Mouse (Mus musculus): Measurements from ENCODE around the gene Prdm1. TPM values are rescaled to one million over a fixed set of nuclear protein-coding genes. Genes with fewer than 3 reads are reported as not detected.

The Prdm1 gene
- polyA plus RNA-seq (2016; fragmentation: Nextera tagmentation; extraction: Ambion mirVana) = 2.2 and 2.3 TPM in 2 replicates

DNA sequence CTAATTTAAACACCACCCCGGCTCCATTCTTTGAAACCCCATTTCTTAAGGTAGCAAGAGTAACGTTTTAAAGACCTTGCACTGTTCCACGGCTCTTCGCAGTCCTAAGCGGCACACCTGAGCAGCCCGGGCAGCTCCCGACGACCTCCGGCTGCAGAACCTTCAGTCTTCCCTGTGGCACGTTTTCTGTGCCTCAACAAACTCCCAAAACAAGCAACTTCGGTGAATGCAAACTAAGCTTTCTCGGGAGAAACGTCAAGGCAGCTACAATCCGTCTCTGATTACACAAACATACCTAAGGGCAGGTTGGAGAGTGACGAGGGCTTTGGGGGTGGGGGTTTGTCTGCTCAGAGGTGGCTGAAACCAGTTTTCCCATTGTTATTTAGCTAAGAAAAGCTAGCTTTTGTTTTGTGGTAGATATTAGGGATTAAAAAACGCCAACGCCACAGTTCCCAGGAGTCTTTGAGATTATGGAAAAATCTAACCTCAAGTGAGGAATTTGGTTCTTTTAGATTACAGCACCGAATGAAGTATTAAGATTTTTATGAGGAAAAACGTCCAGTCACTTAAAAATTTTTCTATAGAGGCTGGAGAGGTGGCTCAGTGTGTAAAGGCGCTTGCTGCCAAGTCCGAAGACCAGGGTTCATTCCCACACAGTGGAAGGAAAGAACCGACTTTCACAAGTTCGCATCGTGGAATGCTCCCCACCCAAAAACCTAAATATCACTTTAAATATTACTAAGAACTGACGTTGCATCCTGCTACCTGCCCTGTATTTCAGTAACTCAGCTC lies at the start of gene Prdm1:
TSS of gene Prdm1 (minus strand) at position 211 of the 792 bp plus-strand sequence.
- Histone ChIP-seq H3K4me1 (peaks cover 22% of the 10 kb centered on the region), H3K27ac (replicated peaks) (peak within 1 kb of the TSS; percentile 82), H3K4me3 (peak within 1 kb of the TSS; percentile 64), H3K36me3 (replicated peaks) (no peaks in the 10 kb centered on the region), H3K9me3 (no peaks in the 10 kb centered on the region), H3K27me3 (replicated peaks; ENCODE audit: low read depth, poor library complexity, severe bottlenecking) (peaks cover 86% of the 10 kb centered on the region)
- DNase-seq (ENCODE audit: low spot score) = peak; percentile 53
- WGBS = 2% methylated on average over 25 of the region's 25 CpGs

DNA sequence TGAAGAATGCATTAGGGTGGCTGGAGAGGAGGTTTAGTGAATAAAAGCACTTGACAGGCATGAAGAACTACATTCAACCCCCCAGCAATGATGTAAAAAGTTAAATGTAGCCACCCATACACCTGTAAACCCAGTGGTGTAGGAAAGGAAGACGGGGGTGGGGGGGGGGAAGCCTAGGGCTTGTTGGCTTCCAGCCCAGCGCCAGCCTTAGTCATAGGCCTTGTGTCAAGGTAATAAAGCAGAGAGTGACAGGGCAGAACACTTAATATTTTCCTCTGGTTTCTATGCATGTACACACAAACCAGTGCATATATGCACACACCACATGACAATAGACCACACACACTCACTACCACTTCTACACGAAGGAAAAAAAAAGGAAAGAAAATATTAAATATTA lies 37.7 kb upstream of the Prdm1 start:
- 86% methylated on average over 3 of the region's 3 CpGs for WGBS
- Histone ChIP-seq H3K27me3 (replicated peaks; ENCODE audit: low read depth, poor library complexity, severe bottlenecking) (no peaks in the 10 kb centered on the region), H3K4me1 (no peaks in the 10 kb centered on the region), H3K4me3 (no peak overlapping the region), H3K9me3 (0 out of 2 replicates have a peak, but pooled peaks cover 2% of the 10 kb centered on the region), H3K36me3 (replicated peaks) (no peaks in the 10 kb centered on the region), H3K27ac (replicated peaks) (no peak overlapping the region)
- DNase-seq (ENCODE audit: low spot score) = no peak

GRCm38 (mm10) chr10:44565109-44565508 lies 36.8 kb upstream of the Prdm1 start:
- Histone ChIP-seq H3K36me3 (replicated peaks) (no peaks in the 10 kb centered on the region), H3K9me3 (0 out of 2 replicates have a peak, but pooled peaks cover 2% of the 10 kb centered on the region), H3K27ac (replicated peaks) (no peak overlapping the region), H3K27me3 (replicated peaks; ENCODE audit: low read depth, poor library complexity, severe bottlenecking) (no peaks in the 10 kb centered on the region), H3K4me1 (no peaks in the 10 kb centered on the region), H3K4me3 (no peak overlapping the region)
- DNase-seq (ENCODE audit: low spot score) = no peak
- WGBS = 89% methylated on average over 2 of the region's 2 CpGs

- WGBS = 88% methylated on average over 4 of the region's 4 CpGs
- Histone ChIP-seq H3K4me1 (no peaks in the 10 kb centered on the region), H3K4me3 (no peak overlapping the region), H3K27ac (replicated peaks) (no peak overlapping the region), H3K36me3 (replicated peaks) (no peaks in the 10 kb centered on the region), H3K27me3 (replicated peaks; ENCODE audit: low read depth, poor library complexity, severe bottlenecking) (no peaks in the 10 kb centered on the region), H3K9me3 (no peaks in the 10 kb centered on the region)
- DNase-seq (ENCODE audit: low spot score) = no peak
Measured at GRCm38 (mm10) chr10:44556845-44557244, 28.5 kb upstream of the Prdm1 start.

GRCm38 (mm10) chr10:44555317-44555716 lies 27.0 kb upstream of the Prdm1 start:
- Histone ChIP-seq H3K27me3 (replicated peaks; ENCODE audit: low read depth, poor library complexity, severe bottlenecking) (no peaks in the 10 kb centered on the region), H3K4me3 (no peak overlapping the region), H3K9me3 (no peaks in the 10 kb centered on the region), H3K27ac (replicated peaks) (no peak overlapping the region), H3K36me3 (replicated peaks) (no peaks in the 10 kb centered on the region), H3K4me1 (no peaks in the 10 kb centered on the region)
- WGBS = 72% methylated on average over 2 of the region's 2 CpGs
- DNase-seq (ENCODE audit: low spot score) = no peak

DNA sequence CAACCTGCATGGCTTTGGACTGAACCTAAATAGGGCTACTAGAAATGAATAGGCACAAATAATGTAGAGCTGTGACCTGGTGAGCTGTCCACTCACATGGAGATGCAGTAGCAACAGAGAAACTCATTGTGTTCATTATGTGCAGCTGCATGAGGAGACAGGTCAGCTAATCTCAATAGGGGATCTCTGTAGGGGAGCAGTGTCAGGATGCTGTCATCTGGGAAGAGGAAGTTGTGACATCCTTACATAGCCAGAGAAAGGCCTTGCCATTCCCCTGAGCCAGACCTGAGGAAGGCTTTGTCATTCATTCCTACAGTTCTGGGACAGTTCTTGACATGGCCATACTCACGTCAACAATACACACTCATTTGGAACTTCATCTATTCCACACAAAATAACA lies 25.3 kb upstream of the Prdm1 start:
- Histone ChIP-seq H3K27me3 (replicated peaks; ENCODE audit: low read depth, poor library complexity, severe bottlenecking) (no peaks in the 10 kb centered on the region), H3K9me3 (no peaks in the 10 kb centered on the region), H3K27ac (replicated peaks) (no peak overlapping the region), H3K36me3 (replicated peaks) (no peaks in the 10 kb centered on the region), H3K4me1 (no peaks in the 10 kb centered on the region), H3K4me3 (no peak overlapping the region)
- WGBS = 73% methylated on average over 1 of the region's 1 CpGs
- no peak for DNase-seq (ENCODE audit: low spot score)

DNA sequence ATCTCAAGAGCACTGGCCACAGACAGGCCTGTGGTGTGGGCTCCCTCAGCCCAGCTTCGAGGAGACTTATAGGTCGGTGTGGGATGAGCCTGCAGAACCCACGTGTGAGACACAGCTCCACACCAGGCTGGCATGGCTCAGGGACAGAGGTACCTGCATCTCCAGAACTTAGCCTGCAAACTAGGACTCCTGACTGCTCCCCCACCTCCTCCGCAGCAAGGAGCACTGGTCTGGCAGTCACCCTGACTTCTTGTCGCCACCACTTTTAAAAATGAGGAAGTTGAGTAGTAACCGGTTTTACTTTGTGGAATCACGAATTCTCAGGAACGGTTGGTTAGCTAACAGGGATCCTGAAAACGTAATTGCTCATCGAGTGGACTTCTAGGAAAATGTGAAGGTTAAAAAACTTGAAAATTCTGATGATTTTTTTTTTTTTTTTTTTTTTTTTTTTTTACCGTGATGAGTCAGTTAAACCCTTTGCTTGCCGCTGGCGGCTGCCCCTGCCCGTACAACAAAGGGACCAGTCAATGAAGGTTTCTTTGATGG lies 10.8 kb upstream of the Prdm1 start:
- Histone ChIP-seq H3K27me3 (replicated peaks; ENCODE audit: low read depth, poor library complexity, severe bottlenecking) (peaks cover 31% of the 10 kb centered on the region), H3K4me1 (peaks cover 37% of the 10 kb centered on the region), H3K9me3 (no peaks in the 10 kb centered on the region), H3K27ac (replicated peaks) (no peak overlapping the region; the same call in 1 of the 2 replicates), H3K4me3 (peak overlapping the region; percentile 25; the same call in 1 of the 2 replicates), H3K36me3 (replicated peaks) (no peaks in the 10 kb centered on the region)
- DNase-seq (ENCODE audit: low spot score) = peak; percentile 36
- WGBS = 7% methylated on average over 14 of the region's 14 CpGs

GRCm38 (mm10) chr10:44538137-44538536 lies 9.8 kb upstream of the Prdm1 start:
- WGBS = 53% methylated on average over 6 of the region's 6 CpGs
- Histone ChIP-seq H3K9me3 (no peaks in the 10 kb centered on the region), H3K27ac (replicated peaks) (no peak overlapping the region), H3K27me3 (replicated peaks; ENCODE audit: low read depth, poor library complexity, severe bottlenecking) (peaks cover 35% of the 10 kb centered on the region), H3K4me3 (no peak overlapping the region), H3K4me1 (peaks cover 37% of the 10 kb centered on the region), H3K36me3 (replicated peaks) (no peaks in the 10 kb centered on the region)
- DNase-seq (ENCODE audit: low spot score) = no peak

DNA sequence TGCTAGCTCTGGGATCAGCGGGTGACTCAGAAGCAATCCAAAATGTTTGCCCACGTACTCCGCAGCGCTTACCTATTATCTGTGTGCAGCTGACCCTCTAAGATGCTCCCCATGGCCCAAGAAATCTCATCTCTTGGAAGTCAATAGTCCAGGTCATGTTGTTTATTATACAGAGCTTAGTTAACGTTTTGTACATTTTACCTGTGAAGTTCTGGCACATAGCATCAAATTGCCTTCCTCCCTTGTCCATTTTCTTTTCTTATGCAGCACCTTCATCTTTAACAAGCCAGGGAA lies 1.7 kb upstream of the Prdm1 start:
- no peak for DNase-seq (ENCODE audit: low spot score)
- H3K4me3 ChIP-seq = peak overlapping the region; percentile 64
- 4% methylated on average over 5 of the region's 5 CpGs for WGBS
- H3K36me3 ChIP-seq (replicated peaks) = no peaks in the 10 kb centered on the region
- peak overlapping the region; percentile 82; the same call in 1 of the 2 replicates for H3K27ac ChIP-seq (replicated peaks)
- peaks cover 25% of the 10 kb centered on the region for H3K4me1 ChIP-seq
- no peaks in the 10 kb centered on the region for H3K9me3 ChIP-seq
- peaks cover 72% of the 10 kb centered on the region for H3K27me3 ChIP-seq (replicated peaks; ENCODE audit: low read depth, poor library complexity, severe bottlenecking)

DNA sequence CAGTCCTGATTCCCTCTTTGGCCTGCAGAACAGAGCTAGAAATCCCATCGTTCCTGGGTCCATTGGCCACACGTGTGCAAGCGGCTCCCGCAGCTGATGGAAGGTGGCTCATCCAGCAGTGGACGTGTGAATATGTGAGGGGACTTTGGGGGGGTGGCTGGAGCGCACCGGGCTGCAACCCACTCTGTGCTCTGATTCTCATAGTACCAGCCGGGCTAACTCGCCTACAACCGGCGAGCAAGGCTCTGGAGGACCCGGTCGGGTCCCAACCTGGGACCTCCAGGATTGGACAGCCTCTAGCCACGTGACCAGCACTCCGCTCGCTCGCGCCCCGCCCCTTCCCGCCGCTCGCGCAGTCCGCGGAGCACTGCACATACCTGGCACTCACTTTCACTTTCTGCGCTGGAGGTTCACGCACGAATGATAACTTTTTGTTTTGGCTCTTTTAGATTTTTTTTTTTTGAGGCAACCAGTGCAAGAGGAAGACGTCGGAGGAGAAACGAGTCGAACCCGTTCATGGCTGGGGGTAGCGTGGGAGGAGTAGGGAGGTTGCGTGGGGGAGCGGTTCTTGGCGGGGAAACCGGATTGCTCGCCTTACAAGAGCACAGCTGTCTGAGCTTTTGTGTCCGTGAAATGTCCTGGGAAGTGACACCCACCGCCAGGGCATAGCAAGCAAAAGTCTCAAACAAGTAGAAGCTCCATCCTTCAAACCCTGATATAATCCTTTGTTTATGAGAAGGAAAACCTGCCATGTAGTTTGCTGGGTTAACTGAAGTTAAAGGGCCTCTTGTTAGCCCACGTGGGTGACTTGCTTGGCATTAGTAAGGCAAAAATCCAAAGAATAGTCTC lies 1.1 kb upstream of the Prdm1 start:
- H3K27ac ChIP-seq (replicated peaks) = peak overlapping the region; percentile 82

DNA sequence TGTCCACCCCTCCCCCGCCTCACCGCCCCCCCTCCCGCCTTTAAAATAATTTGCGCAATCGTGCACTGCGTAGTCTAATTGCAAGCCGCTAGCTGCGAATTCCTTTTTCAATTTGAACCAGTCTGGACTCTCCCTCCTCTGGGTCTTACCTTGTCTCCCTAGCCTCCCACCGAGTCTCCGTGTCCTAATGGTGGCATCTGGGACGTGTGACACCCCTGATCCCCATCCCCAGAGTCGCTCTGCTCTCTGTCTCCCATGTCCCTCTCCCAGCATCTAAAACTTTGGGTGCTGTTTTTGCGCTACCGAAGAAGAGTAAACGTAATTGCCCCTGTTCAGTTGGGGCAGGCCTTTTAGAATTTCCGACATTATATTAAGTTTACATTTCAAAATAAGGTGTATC lies 650 bp downstream of the Prdm1 start:
- H3K4me1 ChIP-seq = peaks cover 22% of the 10 kb centered on the region
- WGBS = under 1% methylated on average over 16 of the region's 16 CpGs
- peak overlapping the region; percentile 64 for H3K4me3 ChIP-seq
- H3K27ac ChIP-seq (replicated peaks) = no peak overlapping the region
- H3K36me3 ChIP-seq (replicated peaks) = no peaks in the 10 kb centered on the region
- H3K9me3 ChIP-seq = no peaks in the 10 kb centered on the region
- peaks cover 81% of the 10 kb centered on the region for H3K27me3 ChIP-seq (replicated peaks; ENCODE audit: low read depth, poor library complexity, severe bottlenecking)
- DNase-seq (ENCODE audit: low spot score) = no peak

More for the DNA sequence above, 1.1 kb upstream of the Prdm1 start:
- Histone ChIP-seq H3K36me3 (replicated peaks) (no peaks in the 10 kb centered on the region), H3K9me3 (no peaks in the 10 kb centered on the region), H3K27me3 (replicated peaks; ENCODE audit: low read depth, poor library complexity, severe bottlenecking) (peaks cover 78% of the 10 kb centered on the region), H3K4me3 (peak overlapping the region; percentile 64), H3K4me1 (peaks cover 22% of the 10 kb centered on the region)
- DNase-seq (ENCODE audit: low spot score) = peak; percentile 92
- under 1% methylated on average over 42 of the region's 42 CpGs for WGBS

GRCm38 (mm10) chr10:44526751-44527591 lies 1.3 kb downstream of the Prdm1 start:
- Histone ChIP-seq H3K27me3 (replicated peaks; ENCODE audit: low read depth, poor library complexity, severe bottlenecking) (peaks cover 80% of the 10 kb centered on the region), H3K9me3 (no peaks in the 10 kb centered on the region), H3K27ac (replicated peaks) (peak overlapping the region; percentile 14; the same call in 1 of the 2 replicates), H3K4me3 (peak overlapping the region; percentile 64), H3K4me1 (peaks cover 22% of the 10 kb centered on the region), H3K36me3 (replicated peaks) (no peaks in the 10 kb centered on the region)
- WGBS = under 1% methylated on average over 31 of the region's 31 CpGs
- DNase-seq (ENCODE audit: low spot score) = peak; percentile 69
